Mouse (Mus musculus): ENCODE results near the gene Usp42.

Usp42 gene

GRCm38 (mm10) chr5:143732180-143732891 lies at the start of gene Usp42:
Gene Usp42 (minus strand): TSS chr5:143732280.
- peak; percentile 97 to 98 for DNase-seq

GRCm38 (mm10) chr5:143760508-143760907 lies 28.4 kb upstream of the Usp42 start:
- DNase-seq, result no peak

DNA sequence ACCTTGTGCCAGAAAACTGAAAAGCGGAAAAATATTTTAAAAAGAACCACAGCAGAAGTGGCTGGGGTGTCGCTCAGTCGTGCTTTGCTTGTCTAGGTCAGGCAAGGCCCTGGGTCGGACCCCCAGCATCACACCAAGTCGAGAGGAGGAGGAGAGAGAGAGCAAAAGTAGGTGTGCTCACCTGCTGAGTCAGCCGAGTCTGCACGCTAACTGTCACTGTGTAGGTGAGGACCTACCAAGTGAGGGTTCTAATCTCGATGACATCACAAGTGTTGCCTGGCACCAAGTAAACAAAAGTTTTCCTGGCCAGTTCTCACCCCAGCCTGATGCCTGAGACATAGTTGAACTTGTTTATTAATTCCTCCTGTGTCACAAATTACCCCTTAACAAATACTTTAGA lies 27.5 kb upstream of the Usp42 start:
- DNase-seq, result no peak

- DNase-seq, result peak; percentile 94 to 95
These were observed 25.8 kb upstream of the Usp42 start for GRCm38 (mm10) chr5:143757755-143758443.

DNA sequence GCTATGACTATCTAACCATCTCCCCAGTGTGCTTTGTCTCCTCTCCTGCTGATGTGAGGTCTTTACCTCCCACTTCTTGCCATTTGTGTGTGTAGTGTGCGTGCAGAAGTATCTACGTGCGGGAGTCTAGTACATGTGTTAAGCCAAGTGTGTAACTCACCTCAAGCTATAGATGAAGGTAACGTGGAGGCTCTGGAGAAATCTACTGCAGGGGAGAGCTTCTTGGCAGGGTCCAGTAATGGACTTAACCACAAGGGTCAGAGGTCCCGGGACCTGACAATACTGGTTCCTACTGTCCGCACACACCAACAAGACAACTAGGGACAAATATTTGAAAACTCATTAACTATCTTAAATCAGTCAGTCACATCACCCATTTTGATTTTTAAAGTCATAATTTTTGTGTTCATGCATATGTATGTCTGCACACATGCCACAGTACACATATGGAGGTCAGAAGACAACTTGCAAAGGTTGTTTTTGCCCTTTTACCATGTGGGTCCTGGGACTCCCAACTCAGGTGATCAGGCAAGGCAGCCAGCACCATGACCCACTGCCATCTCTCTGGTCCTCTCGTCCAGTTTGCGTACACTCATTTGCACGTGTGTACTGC lies 23.6 kb upstream of the Usp42 start:
- DNase-seq, result no peak

GRCm38 (mm10) chr5:143749630-143750208 lies 17.6 kb upstream of the Usp42 start:
- DNase-seq, result no peak

DNA sequence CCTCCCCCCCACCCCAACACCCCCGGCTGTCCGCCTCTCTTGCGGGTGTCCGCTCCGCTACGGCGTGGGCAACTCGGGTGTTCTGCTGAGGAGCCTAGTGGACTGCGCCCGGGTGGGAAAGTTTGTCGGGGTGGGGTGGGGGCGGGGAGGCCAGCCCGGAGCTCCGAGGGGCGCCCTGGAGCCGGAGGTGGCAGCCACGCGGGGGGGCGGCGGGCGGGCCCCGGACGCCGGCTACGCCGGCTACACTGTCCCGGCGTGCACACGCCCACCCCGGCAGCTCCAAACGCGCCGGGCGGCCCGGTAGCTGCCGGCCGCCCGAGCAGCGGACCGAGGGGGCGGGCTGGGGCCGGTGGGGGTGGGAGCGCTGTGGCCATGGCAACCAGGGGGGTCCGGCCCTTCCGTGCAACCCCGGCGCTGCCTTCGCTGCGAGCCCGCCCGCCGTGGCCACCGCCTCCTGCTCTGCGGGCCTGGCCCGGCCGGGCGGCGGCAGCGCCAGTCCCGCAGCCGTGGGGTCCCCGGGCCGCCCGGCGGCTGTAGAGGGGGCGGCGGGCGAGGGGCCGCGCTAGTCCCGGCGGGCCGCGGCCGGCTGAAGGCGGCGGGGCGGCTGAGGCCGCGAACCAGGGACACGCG lies 482 bp downstream of the Usp42 start:
- DNase-seq, result peak in 1 of 2 experiments; percentile 57

- no peak for DNase-seq
These were observed 1.2 kb downstream of the Usp42 start for GRCm38 (mm10) chr5:143730915-143731314.

GRCm38 (mm10) chr5:143721962-143722361 lies 10.1 kb downstream of the Usp42 start:
- DNase-seq, result no peak

DNA sequence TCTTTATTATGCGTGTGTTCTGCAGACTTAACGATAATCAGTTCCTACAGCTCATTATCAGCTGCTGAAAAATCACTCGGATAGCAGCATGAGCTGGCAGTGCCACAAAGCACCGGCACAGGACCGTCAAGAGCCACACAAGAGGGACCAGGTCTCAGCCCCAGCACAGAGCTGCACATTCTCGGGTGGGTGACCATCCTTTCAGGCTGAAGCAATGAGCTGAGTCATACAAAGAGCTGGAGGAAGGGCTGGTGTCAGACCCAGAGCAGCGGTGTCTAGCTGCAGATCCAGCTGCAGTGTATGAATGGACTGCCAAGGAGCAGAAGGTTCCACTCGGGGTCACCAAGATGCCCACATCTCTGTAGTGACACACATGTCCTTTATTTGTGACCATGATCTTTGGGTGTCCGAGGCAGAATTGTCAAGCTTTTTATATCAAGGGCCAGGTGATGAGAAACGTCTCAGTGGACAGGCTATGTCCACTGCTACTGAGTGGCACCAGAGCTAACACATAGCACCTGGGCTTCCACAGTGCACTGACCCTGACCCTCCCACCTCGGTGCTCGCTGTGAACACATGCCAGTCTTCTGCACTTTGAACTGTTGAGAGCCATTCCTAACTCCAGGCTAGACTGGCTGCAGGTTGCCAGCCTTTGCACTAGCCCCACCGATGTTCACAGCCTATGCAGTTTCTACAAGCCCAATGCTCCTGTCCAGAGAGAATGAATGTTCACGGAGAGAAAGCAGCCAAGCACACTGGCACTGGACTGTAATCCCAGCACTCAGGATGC lies 19.9 kb downstream of the Usp42 start:
- DNase-seq, result no peak

- peak; percentile 64 to 77 for DNase-seq
These were observed 20.8 kb downstream of the Usp42 start for GRCm38 (mm10) chr5:143711326-143711725.

- no peak for DNase-seq
These were observed 25.3 kb downstream of the Usp42 start for GRCm38 (mm10) chr5:143706822-143707200.

- no peak for DNase-seq
These were observed 25.9 kb downstream of the Usp42 start for GRCm38 (mm10) chr5:143706030-143706821.

DNA sequence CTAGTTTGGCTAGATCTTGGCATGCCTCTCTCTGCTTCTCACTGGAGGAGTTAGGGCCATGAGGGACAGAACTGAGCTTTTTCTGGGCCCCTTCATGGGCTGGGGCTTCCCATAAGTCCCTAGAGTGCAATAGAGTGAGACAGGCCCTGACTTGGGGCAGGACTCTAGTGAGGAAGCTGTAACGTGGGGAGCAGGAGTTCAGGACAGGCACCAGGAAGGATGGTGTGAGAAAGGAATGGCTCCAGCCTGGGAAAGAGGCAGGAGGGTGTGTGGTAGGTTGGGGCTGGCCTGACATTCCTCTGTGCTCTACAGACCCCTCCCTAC lies 26.5 kb downstream of the Usp42 start:
- no peak for DNase-seq

GRCm38 (mm10) chr5:143704875-143705658 lies 27.0 kb downstream of the Usp42 start:
- peak; percentile 70 to 79 for DNase-seq

DNA sequence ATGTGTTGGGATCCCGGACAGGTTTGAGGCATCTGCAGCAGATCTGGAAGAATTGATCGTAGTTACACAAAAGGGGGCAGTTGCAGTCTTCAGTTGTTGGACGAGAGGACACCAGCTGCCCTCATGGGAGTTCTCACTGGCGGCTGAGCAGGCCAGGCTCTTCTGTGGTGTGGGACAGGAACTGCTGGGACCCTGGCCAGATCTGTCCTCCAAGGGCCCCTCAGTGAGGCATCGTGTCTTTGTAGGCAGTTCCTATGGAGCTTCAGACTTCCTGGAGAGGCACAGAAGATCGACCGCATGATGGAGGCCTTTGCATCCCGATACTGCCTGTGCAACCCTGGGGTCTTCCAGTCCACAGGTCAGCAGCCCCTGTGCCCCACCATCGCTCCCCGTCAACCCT lies 31.0 kb downstream of the Usp42 start:
- DNase-seq, result no peak

GRCm38 (mm10) chr5:143700247-143700646 lies 31.8 kb downstream of the Usp42 start:
- no peak for DNase-seq

DNA sequence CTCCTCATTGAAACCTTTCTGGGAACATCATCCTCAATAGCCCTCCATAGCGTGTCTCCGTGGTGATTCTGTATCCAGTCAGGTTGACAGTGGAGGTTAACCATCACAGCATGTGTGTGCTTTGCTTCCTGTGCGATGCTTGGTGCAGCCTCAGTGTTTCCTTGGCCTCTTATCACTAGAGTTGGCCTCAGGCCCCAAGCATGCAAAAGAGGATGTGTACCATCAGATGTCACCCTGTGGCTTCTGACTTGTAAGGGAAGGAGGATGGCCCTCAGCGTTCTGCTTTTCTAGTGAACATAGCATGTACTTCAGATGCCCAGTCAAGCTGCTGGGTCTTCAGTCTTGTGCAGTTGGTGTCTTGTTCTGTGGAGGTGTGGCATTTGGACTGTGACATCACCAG lies 33.6 kb downstream of the Usp42 start:
- DNase-seq, result no peak

DNA sequence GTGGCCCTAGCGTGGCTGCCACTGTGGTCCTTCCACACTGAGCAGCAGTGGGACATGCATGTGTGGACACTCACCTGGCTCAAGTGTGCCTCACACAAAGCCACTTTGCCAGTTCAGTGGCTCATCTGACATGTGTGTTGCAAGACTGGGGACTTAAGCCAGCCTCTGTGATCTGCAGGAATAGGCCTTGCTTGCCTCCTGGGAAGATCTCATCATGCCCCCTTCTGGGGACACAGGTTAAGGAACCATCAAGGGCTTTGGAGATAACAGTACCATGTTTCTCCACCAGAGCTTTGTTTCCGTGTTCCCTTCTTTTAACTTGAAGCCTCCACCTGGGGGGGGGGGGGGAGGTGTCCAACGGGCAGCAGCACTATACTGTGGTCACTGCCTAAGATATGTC lies 35.8 kb downstream of the Usp42 start:
- no peak for DNase-seq

DNA sequence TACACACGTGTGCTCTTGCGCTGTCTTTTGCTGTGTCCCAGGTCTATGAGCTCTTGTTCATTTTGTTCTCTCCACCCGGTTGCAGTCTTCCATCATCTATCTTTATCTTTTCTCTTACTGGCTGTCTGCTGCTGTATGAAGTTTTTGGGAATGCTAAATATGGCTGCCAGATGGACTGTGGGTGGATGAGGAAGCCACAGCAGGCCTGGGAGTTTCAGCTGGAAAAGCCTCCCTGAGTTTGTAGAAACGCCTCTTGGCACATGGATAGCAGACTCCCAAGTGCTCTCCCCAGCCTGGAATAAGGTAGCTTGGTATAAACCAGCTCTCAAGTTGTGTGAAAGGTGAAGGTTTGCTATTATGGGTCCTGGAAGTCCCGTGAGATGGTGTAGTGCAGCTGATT lies 41.2 kb downstream of the Usp42 start:
- DNase-seq, result no peak

DNA sequence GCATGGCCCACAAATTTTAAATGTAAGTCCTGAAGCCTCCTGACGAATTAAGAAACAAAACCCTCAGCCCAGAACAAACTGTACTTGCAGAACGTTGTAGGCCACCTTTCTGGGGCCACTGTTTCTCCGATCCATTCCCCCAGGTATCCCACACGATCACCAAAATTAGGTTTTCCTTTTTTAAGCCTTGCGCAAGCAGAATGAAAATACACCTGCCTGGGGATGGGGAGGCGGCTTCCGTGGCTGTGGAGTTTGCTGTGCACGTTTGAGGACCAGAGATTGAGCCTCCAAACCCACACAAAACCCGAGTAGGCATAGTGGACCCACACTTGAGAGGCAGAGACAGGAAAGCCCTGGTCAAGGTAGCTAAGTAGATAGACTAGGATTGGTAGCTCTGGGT lies 41.7 kb downstream of the Usp42 start:
- no peak for DNase-seq
